Mouse (Mus musculus): ENCODE data around the gene Slc11a1. TPM values are rescaled to one million over a fixed set of nuclear protein-coding genes. Genes with fewer than 3 reads are reported as not detected.
A peak's percentile ranks its signal among the peaks of the same experiment; 100 is the strongest.
"Not testable (repeated sequence)": the region's sequence is repeated elsewhere in the genome, so short reads cannot be mapped to it uniquely, and the experiment has no call there.

The Slc11a1 gene
- polyA plus RNA-seq (2012; fragmentation: generic; extraction: Trizol) = 1.0 TPM

DNA sequence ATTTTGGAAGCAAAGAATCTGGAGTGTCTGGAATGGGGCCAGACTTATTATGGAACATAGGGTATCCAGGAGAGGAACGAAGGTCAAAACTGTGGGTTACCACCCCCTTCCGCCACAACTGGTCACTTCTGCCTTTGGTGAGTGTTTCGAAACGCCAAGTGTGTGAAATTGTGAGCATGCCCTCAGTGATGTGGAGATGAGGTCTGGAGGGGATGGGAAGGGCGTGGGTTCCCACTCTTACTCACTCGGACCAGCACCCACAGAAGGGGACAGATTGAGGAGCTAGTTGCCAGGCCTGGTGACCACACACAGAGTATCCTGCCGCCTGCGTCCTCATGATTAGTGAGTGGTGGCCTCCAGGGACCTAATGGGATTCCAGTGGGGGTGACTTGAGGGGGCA is at the start of gene Slc11a1:
Gene Slc11a1, plus strand, starts transcription at position 216 of the 400 bp plus-strand sequence.
- no peak within 1 kb of the TSS for H3K4me2 ChIP-seq (ENCODE audit: low read depth)
- no peak for TF ChIP-seq MAX (IDR thresholded peaks at IDR 0.05; ENCODE audit: low read depth)
- H3K79me2 ChIP-seq (ENCODE audit: control insufficient read depth, insufficient read depth) = no peaks in the 10 kb centered on the region
- no peaks in the 10 kb centered on the region for H3K36me3 ChIP-seq (ENCODE audit: control insufficient read depth, insufficient read depth)
- H3ac ChIP-seq (ENCODE audit: control insufficient read depth, insufficient read length) = no peak within 1 kb of the TSS
- no peaks in the 10 kb centered on the region for H3K27me3 ChIP-seq (ENCODE audit: control insufficient read depth, insufficient read depth, insufficient read length)
- no peak within 1 kb of the TSS for H3K4me3 ChIP-seq

- H3K27me3 ChIP-seq (ENCODE audit: control insufficient read depth, insufficient read depth, insufficient read length); H3ac ChIP-seq (ENCODE audit: control insufficient read depth, insufficient read length); H3K79me2 ChIP-seq (ENCODE audit: control insufficient read depth, insufficient read depth); H3K4me3 ChIP-seq; H3K4me2 ChIP-seq (ENCODE audit: low read depth); H3K36me3 ChIP-seq (ENCODE audit: control insufficient read depth, insufficient read depth): not testable (repeated sequence)
Measured at GRCm38 (mm10) chr1:74326916-74327315, 48.1 kb upstream of the Slc11a1 start.

GRCm38 (mm10) chr1:74329899-74330431 is 45.0 kb upstream of the Slc11a1 start:
- TF ChIP-seq USF1 (IDR thresholded peaks at IDR 0.05; ENCODE audit: low read depth) = no peak
- no peak for TF ChIP-seq REST (IDR thresholded peaks at IDR 0.05; ENCODE audit: insufficient read depth, insufficient read length)
- TF ChIP-seq TCF12 (IDR thresholded peaks at IDR 0.05; ENCODE audit: insufficient read depth, poor library complexity, severe bottlenecking) = no peak
- Histone ChIP-seq H3K36me3 (ENCODE audit: control insufficient read depth, insufficient read depth) (no peaks in the 10 kb centered on the region), H3K4me3 (no peak overlapping the region), H3ac (ENCODE audit: control insufficient read depth, insufficient read length) (no peak overlapping the region), H3K27me3 (ENCODE audit: control insufficient read depth, insufficient read depth, insufficient read length) (no peaks in the 10 kb centered on the region), H3K4me2 (ENCODE audit: low read depth) (no peak overlapping the region), H3K79me2 (ENCODE audit: control insufficient read depth, insufficient read depth) (no peaks in the 10 kb centered on the region)

- no peak overlapping the region for H3ac ChIP-seq (ENCODE audit: control insufficient read depth, insufficient read length)
- H3K4me3 ChIP-seq = no peak overlapping the region
- H3K4me2 ChIP-seq (ENCODE audit: low read depth) = no peak overlapping the region
- no peak for TF ChIP-seq TCF12 (IDR thresholded peaks at IDR 0.05; ENCODE audit: insufficient read depth, poor library complexity, severe bottlenecking)
- TF ChIP-seq REST (IDR thresholded peaks at IDR 0.05; ENCODE audit: insufficient read depth, insufficient read length) = no peak
- TF ChIP-seq TCF3 (IDR thresholded peaks at IDR 0.05; ENCODE audit: insufficient read length, low read depth) = no peak
- TF ChIP-seq USF1 (IDR thresholded peaks at IDR 0.05; ENCODE audit: low read depth) = no peak
- no peak for TF ChIP-seq E2F4 (IDR thresholded peaks at IDR 0.05; ENCODE audit: insufficient read depth)
- TF ChIP-seq POLR2AphosphoS2 (IDR thresholded peaks at IDR 0.05; ENCODE audit: insufficient read length, low read depth) = no peak
- no peak for TF ChIP-seq MYOG (IDR thresholded peaks at IDR 0.05; ENCODE audit: control insufficient read depth in 1 of 3, insufficient read depth in 1 of 3, insufficient read length in 2 of 3, low read depth in 2 of 3)
- no peak for TF ChIP-seq SRF (IDR thresholded peaks at IDR 0.05; ENCODE audit: control insufficient read depth, insufficient read length, low read depth)
- no peak for TF ChIP-seq POLR2A (IDR thresholded peaks at IDR 0.05; ENCODE audit: insufficient read length, low read depth)
- no peak for TF ChIP-seq MYOD1 (IDR thresholded peaks at IDR 0.05; ENCODE audit: control insufficient read depth in 1 of 3, insufficient read length in 2 of 3, low read depth in 2 of 3)
- TF ChIP-seq MAX (IDR thresholded peaks at IDR 0.05; ENCODE audit: low read depth) = no peak
- TF ChIP-seq CEBPB (IDR thresholded peaks at IDR 0.05; ENCODE audit: insufficient read depth, poor library complexity, severe bottlenecking) = no peak
- H3K36me3 ChIP-seq (ENCODE audit: control insufficient read depth, insufficient read depth) = no peaks in the 10 kb centered on the region
- no peaks in the 10 kb centered on the region for H3K79me2 ChIP-seq (ENCODE audit: control insufficient read depth, insufficient read depth)
- H3K27me3 ChIP-seq (ENCODE audit: control insufficient read depth, insufficient read depth, insufficient read length) = no peaks in the 10 kb centered on the region
Measured at GRCm38 (mm10) chr1:74331046-74331681, 43.8 kb upstream of the Slc11a1 start.

DNA sequence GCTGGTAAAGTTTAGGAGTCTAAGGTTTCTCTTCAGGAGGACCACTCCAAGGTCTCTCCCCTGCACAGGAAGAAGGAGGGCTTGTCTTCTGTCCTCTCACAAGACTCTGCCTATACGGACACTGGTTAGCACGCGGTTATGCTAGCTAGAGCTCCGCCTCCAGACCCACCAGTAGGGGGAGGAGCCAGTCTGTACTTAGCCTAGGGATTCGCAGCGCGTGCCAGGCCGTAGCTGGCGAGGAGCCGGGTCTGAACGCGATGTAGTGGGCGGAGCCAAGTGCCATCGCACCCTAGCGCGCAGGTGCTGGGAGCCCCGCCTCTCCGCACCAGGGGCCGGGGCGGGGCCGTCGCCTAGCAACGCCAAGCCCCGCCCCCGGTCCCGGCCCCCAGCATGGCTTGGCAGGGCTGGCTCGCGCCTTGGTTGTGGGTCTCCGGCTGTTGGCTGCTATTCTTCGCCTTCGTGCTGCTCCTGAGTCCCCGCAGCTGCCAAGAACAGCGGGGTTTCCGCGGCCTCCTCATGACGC is 42.7 kb upstream of the Slc11a1 start:
- no peaks in the 10 kb centered on the region for H3K79me2 ChIP-seq (ENCODE audit: control insufficient read depth, insufficient read depth)
- H3K27me3 ChIP-seq (ENCODE audit: control insufficient read depth, insufficient read depth, insufficient read length) = no peaks in the 10 kb centered on the region
- peak overlapping the region; percentile 32 for H3K4me3 ChIP-seq
- peak overlapping the region; percentile 91 for H3K4me2 ChIP-seq (ENCODE audit: low read depth)
- TF ChIP-seq POLR2A (IDR thresholded peaks at IDR 0.05; ENCODE audit: insufficient read length, low read depth) (peak; percentile 58), MYOG (IDR thresholded peaks at IDR 0.05; ENCODE audit: control insufficient read depth in 1 of 3, insufficient read depth in 1 of 3, insufficient read length in 2 of 3, low read depth in 2 of 3) (peak in 2 of 3 experiments; percentile 43 to 78), MYOD1 (IDR thresholded peaks at IDR 0.05; ENCODE audit: control insufficient read depth in 1 of 3, insufficient read length in 2 of 3, low read depth in 2 of 3) (peak in 2 of 3 experiments; percentile 26 to 56), SRF (IDR thresholded peaks at IDR 0.05; ENCODE audit: control insufficient read depth, insufficient read length, low read depth) (no peak), REST (IDR thresholded peaks at IDR 0.05; ENCODE audit: insufficient read depth, insufficient read length) (no peak)
- no peaks in the 10 kb centered on the region for H3K36me3 ChIP-seq (ENCODE audit: control insufficient read depth, insufficient read depth)
- no peak overlapping the region for H3ac ChIP-seq (ENCODE audit: control insufficient read depth, insufficient read length)

DNA sequence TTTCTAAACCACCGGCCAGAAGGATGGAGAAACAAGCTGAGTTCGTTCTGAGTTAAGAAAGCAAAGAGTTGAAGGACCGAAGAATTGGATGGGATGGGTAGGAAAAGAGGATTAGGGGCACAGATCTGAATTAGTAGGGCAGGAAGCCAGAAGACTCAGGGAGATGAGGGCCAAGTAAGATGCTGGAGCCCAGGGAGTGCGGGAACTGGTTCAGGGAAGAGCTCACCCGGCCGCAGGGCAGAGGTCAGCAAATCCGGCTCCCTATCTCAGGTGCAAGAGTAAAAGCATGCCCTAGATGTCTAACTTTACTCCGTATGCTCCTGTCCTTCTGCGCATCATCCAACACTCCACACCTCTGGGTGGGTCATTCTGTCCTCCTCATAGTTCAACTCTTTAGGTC is 42.1 kb upstream of the Slc11a1 start:
- Histone ChIP-seq H3K27me3 (ENCODE audit: control insufficient read depth, insufficient read depth, insufficient read length) (no peaks in the 10 kb centered on the region), H3ac (ENCODE audit: control insufficient read depth, insufficient read length) (no peak overlapping the region), H3K79me2 (ENCODE audit: control insufficient read depth, insufficient read depth) (no peaks in the 10 kb centered on the region), H3K4me2 (ENCODE audit: low read depth) (peak overlapping the region; percentile 91), H3K4me3 (peak overlapping the region; percentile 32), H3K36me3 (ENCODE audit: control insufficient read depth, insufficient read depth) (no peaks in the 10 kb centered on the region)
- TF ChIP-seq MAX (IDR thresholded peaks at IDR 0.05; ENCODE audit: low read depth) (no peak), CEBPB (IDR thresholded peaks at IDR 0.05; ENCODE audit: insufficient read depth, poor library complexity, severe bottlenecking) (no peak), SRF (IDR thresholded peaks at IDR 0.05; ENCODE audit: control insufficient read depth, insufficient read length, low read depth) (no peak), E2F4 (IDR thresholded peaks at IDR 0.05; ENCODE audit: insufficient read depth) (no peak), POLR2AphosphoS2 (IDR thresholded peaks at IDR 0.05; ENCODE audit: insufficient read length, low read depth) (no peak), POLR2A (IDR thresholded peaks at IDR 0.05; ENCODE audit: insufficient read length, low read depth) (no peak), TCF12 (IDR thresholded peaks at IDR 0.05; ENCODE audit: insufficient read depth, poor library complexity, severe bottlenecking) (no peak), MYOG (IDR thresholded peaks at IDR 0.05; ENCODE audit: control insufficient read depth in 1 of 3, insufficient read depth in 1 of 3, insufficient read length in 2 of 3, low read depth in 2 of 3) (no peak), USF1 (IDR thresholded peaks at IDR 0.05; ENCODE audit: low read depth) (no peak), REST (IDR thresholded peaks at IDR 0.05; ENCODE audit: insufficient read depth, insufficient read length) (no peak), MYOD1 (IDR thresholded peaks at IDR 0.05; ENCODE audit: control insufficient read depth in 1 of 3, insufficient read length in 2 of 3, low read depth in 2 of 3) (no peak), TCF3 (IDR thresholded peaks at IDR 0.05; ENCODE audit: insufficient read length, low read depth) (no peak)

Data from myocyte (in vitro differentiated cells).